Mouse (Mus musculus): ENCODE results near the gene Itgav.
A peak's percentile ranks its signal among the peaks of the same experiment; 100 is the strongest.

The Itgav gene

DNA sequence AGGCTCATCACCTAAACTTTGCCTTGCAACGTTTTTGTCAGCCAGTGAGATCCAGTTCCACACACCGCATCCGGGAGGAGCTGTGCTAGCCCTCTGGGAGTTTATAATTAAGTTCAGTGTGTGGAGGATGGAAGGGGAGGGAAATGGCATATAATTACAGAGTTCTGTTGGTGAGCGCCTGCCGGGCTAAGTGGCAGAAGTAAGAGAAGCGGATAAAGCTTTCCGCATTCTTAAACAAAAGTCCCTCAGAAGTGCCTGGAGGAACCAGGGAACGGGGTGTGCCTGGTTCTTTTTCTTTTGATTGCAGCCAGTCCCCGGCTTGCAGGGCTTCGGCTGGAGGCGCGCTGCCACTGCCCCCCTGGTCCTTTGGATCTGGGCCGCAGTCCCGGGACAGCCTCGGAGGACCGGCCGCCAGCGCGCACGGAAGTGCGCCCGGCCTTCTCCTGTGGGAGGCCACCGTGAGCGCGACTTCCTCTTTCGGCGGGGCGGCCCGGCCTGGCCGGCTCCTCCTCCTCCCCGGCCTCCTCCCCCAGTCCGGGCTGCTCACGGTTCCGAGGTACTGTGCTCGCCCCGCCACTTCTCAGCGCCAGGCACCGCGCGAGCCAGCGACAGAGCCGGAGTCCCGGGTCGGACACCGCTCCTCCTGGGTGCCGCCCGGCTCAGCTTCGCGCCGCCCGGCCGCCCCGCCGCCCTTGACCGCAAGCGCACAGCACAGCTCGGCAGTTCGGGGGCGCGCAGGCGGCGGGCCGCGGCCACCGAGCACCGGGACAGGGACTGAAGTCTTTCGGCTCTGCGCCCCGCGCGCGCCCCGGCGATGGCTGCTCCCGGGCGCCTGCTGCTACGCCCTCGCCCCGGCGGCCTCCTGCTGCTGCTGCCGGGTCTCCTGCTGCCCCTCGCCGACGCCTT is at the start of gene Itgav:
Gene Itgav (plus strand): TSS at position 477 of the 906 bp plus-strand sequence.
- DNase-seq (ENCODE audit: low spot score): peak; percentile 81

DNA sequence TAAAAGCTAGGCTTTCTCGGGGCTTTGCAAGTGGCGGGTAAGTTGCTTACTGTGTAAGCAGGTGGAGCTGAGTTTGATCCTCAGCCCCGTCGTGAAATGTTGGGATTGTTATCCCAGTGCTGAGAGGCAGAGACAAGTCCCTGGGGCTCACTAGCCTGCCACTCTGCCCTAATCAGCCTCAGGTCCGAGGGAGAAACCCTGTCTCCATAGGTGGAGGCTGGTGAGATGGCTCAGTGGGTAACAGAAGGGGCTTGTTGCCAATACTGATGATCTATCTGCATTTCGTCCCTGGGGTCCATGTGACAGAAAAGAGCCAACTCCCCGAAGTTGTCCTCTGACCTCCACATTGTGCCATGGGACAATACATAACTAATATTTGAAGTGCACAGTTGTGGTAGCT is 49.8 kb upstream of the Itgav start:
- DNase-seq (ENCODE audit: low spot score): no peak

DNA sequence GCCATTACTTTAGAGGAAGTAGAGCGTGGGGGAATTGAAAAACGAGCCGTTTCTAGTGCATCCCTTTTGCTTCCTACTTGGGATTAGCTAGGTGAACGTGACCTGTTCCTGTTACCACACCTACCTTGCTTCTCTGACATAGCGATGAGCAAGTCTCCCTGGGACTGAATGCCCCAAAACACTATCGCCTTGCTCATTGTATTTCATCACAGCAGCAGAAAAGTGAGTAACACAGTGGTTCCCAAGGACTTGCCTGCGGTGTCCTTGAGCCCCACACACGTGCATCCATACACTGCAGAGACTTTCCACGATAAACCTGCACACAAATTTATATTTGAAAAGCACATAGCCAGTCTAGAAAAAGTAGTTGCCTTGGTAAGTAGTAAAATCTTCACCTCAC is 49.3 kb upstream of the Itgav start:
- no peak for DNase-seq (ENCODE audit: low spot score)

DNA sequence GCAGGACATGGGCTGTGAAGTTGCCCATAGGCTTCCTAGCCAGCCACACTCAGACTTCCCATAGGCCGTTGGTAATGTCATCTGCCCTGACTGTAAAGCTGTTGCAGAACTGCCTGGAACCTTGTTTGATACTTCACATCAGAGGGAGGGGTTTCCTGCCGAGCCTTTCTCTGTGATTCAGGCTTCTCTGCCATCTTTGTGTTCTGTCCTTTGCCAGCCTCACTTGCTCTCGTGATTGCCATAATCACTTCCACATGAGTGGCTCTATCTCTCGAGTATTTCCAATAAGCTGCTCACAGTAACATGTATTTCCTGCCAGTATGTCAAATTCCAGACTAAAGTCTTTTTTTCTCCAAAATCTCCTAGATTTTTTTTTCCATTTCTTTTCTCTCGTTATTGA is 48.5 kb upstream of the Itgav start:
- no peak for DNase-seq (ENCODE audit: low spot score)

DNA sequence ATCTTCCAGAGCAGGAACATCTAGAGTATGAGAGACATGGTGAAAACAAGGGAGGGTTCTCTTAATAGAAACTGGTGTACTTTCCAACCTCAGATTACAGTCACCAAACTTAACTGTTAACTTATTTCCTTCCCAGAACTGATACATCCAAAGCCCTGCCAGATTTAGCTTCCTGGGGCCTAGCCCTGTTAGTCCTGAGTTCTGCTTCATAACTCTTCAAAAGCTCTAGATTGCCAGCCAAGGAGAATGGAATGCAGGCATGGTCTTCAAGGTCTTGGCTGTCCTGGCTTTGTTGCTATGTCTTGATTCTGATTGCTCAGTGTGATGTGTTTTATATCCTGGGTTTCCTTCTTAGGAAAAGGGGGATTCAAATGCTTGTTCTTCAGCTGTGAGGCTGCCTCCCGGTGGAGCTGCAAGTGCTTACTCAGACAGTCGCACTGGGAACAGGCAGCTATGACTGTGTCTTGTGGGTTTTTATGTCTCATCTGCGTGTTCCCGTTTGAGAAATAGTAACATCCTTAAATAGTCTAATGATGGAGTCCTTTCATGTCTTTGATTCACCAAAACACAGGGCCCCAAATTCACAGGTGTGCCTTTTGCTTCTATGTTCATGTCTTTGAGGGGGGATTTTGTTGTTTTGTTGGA is 47.8 kb upstream of the Itgav start:
- no peak for DNase-seq (ENCODE audit: low spot score)

DNA sequence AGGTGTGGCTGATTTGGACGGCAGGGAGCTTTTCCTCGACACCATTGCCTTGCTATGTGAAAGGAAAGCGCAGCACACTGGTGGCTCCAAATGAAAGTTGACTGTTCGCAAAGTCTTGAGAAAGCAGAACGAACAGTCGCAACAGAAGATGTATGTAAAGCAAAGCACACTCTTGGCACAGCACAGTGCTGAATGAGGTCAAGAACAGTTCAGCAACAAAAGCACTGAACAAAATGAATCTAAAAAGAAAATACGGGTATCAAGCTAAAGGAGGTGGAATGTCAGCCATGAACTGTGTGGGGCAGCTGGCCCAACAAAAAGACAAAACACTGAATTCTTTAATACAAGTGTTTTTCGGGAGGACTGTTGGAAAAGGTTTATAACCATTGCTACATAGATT is 42.9 kb upstream of the Itgav start:
- no peak for DNase-seq (ENCODE audit: low spot score)

DNA sequence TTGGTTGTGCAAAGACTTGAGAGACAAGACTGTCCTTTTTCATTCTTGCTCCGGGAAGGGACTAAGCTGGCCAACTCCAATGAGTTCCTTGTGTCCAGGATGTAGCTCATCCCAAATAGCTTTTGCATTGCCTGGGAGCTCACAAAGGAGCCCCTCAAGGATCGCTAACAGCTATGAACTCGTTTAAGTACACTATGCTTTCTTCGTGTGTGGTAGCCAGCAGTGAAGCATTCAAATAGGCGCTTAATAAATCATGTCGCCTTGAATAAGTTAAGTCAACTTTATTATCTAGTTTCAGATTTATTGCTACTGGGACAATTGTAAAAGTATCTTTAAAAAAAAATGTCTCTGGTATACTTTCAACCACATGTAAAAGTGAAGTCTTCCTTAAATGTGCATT is 42.4 kb upstream of the Itgav start:
- no peak for DNase-seq (ENCODE audit: low spot score)

DNA sequence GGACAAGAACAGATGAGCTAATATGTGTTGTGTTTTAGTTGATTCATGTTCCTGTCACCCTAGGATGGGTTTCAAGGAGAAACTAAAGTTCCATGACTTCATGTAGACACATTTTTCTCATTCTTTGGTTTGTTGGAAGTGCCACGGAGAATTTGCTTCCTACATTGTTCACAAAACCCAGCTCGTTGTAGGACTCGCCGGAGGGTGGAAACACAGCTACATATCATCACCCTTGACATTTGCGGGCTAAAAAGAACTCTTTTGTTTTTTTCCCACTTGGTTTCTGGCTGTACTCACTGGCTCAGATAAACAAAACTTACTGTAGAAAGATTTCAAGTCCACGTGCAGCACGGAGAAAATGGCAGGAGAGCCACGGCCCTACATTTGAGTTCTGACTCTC is 41.9 kb upstream of the Itgav start:
- no peak for DNase-seq (ENCODE audit: low spot score)

DNA sequence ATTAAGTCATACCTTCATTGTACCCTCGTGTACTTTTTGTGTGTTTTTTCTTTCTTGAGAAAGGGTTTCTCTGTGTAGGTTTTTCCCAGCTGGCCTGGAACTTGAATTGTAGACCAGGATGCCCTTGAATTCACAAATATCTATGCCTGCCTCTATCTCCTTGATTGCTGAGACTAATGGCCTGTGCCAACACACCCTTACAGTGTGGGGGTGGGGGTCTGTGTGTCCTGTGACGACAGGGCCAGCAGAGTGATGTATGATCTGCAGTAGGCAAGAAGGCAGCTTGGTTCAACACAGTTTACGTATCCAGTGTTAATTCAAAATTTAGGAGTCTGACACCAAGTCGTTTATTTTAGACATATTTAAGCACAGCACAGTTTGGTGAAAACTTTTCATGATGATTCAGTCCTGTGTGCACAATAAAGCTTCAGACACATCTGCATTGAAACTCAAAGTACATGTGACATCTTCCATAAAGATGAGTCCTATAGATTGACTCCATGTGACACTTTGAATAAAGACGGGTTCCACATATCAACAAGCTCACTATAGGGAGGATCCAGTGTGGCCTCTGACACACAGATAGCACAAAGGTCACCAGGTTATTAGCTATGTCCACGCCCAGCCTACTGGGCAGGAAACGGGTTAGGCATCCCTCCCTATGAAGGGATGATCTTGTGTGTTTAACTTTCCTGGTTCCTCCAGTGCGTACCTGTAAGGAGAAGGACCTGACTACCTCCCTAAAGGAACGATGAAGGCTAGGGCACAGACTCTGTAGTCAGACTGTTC is 40.3 kb upstream of the Itgav start:
- DNase-seq (ENCODE audit: low spot score): no peak

DNA sequence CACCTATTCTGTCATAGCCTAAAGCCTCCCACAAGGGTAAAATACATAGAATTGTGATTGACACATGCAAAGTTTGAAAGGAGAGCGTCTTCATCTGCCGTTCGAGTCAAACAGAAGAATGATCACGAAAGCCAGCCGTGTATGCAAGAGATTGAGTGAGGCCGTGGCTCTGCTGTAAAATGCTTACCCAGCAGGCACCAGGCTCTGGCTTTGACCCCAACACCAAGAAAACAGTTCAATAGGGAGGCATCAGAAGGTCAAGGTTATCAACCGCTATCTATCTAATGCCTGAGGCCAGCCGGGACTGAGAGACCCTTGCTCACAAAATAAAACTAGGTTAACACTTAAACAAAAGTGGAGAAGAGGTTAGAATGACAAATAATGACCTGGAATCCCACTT is 39.5 kb upstream of the Itgav start:
- DNase-seq (ENCODE audit: low spot score): no peak

DNA sequence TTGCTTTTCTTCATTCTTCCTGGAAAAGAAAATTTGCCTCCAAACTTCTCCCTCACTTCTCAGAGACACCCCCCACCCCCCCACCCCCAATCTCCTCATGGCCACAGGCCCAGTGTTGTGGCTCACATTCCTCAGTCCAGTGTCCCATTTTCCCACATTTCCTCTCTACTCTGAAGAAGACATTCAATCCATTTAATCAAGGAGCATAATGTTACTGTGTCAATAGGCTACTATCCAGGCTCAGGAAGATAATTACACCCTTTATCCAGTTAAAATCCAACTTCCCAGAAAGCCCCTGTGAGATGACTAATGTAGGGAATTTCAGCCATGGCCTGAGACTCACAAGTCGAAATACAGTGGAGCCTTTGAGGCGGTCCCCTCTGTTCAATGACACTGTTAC is 33.8 kb upstream of the Itgav start:
- no peak for DNase-seq (ENCODE audit: low spot score)

DNA sequence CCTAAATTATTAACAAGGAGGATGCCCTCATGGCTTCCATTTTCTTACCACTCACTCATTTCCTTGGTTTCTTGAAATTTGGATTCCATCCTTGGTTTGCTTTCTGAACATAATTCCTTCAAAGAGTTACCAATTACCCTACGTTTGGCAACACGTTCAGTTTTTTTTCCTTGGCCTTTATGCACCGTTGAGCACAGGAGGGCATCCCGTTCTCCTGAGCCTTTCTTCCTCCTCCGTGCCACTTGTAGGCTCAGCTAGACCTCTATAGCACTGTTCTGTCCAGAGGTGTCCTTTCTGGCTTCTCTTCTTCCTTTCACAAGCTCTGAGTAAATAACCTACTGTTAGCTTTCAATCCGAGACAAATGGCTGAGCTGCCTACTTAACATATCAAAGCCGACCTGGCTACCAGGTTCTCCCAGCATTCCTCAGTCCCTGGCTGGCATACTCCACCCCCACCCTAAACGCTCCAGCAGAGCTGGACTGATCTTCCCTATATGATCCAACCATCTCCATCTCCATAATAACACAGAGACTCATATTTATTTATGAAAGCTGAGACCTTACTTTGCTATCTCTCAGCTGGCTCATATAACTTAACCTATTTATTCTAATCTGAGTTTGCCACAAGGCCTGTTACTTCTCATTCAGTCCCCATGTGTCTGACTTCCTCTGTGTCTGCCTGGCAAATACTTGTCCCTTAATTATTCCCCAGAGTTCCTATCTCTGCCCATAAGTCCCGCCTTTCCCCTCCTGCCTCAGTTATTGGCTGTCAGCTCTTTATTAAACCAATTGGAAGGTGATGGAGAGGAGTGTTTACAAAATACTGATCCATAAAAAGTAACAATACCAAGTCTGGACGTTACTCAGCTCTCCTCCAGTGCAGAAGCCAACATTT is 31.3 kb upstream of the Itgav start:
- no peak for DNase-seq (ENCODE audit: low spot score)

DNA sequence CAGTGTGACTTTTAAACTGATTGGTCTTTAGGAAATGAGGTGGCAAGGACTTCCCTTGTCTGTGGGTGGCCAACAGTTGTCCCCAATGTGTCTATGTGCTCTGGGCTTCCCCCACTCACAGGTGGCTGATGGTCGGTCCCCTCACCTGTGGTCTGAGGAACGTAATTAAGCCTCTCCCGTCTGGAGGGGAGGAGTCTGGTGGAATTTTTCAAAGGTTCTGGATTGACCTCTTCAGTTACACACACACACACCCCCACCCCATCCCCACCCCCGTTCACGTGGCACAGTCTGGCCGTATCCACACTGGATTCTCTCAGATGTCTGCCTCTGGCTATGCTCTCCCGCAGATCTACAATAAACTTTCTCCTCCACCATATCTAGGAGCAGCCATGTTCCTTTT is 30.1 kb upstream of the Itgav start:
- DNase-seq (ENCODE audit: low spot score): no peak

DNA sequence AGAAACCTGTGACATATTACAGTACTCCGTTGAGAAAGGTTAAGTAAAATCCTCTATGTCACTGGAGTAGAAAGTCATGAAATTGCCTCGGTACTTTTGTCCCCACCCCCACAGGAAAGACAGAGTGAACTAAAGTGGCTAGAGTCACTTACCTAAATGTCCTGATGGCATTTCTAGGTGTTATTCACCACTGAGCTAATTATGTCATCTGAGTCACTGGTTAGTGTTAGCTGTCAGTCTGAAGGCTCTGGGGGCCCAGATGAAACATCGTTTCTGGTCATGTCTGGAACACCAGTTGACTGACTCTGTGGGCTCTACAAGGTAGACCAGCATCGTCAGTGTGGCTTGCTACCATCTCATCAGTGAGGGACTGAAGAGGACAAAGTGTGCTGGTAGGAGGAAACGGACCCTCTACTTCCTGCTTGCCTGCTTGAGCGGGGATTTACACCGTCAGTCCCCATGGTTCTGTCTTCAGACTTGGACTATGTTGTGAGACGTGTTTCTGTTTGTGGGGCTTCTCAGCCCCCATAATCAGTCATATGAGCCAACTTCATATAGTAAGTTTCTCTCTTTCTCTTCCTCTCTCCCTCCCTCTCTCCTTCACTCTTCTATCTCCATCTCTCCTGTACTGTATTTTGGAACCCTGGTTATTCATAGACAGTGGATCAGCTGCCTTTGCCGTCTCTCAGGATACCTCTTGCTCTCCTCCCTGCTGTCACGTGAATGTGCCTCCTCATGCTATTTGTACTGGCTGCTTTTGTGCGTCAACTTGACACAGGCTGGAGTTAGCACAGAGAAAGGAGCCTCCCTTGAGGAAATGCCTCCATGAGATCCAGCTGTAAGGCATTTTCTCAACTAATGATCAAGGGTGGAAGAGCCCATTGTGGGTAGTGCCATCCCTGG is 28.6 kb upstream of the Itgav start:
- DNase-seq (ENCODE audit: low spot score): no peak

DNA sequence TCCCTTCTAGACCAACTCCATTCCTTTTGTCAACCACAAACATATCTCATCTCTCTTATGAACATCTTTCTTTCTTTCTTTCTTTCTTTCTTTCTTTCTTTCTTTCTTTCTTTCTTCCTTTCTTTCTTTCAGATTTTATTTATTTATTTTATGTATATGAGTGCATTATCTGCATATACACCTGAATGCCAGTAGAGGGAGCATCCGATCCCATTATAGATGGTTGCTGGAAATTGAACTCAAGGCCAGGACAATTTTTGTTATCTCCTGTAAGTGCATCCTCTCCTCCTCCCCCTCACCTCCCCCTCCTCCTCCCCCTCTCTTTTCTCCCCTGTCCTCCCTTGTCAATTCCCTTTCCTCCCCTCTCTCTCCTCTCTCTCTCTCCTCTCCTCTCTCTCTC is 25.7 kb upstream of the Itgav start:
- no peak for DNase-seq (ENCODE audit: low spot score)

DNA sequence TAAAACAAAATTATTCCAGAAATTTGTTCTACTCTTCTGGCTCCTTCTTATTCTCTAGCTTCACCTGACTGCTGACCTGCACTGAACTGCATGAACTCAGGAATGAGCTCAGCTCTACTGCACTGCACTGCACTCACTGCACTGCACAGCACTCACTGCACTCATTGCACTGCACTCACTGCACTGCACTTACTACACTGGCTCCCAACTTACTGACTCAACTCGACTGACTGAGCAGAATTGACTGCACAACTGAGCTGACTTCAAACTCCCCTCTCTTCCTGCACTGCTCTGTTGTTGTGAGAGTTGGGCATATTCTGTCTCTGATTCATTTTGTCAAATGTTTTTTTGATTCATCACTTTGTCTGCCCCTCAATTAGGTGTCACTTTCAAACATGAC is 24.9 kb upstream of the Itgav start:
- DNase-seq (ENCODE audit: low spot score): no peak

DNA sequence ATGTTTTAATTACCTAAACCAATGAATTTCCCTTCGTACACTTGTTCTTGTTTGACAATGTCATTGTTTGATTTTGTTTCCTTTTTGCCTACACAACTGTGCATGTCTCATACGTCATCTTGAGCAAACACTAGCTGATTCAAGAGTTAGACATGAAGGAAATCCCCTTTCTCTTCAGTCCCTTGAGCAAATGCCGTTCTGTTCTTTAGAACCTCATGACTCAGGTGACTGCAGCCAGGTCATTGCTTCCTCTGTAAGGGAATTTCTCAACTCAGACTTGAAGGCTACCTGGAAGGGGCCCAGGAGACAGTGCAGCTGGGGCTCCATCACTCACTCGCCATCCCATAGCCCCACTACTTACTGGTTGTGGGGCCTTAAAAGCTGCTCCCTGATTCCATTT is 23.5 kb upstream of the Itgav start:
- DNase-seq (ENCODE audit: low spot score): no peak

DNA sequence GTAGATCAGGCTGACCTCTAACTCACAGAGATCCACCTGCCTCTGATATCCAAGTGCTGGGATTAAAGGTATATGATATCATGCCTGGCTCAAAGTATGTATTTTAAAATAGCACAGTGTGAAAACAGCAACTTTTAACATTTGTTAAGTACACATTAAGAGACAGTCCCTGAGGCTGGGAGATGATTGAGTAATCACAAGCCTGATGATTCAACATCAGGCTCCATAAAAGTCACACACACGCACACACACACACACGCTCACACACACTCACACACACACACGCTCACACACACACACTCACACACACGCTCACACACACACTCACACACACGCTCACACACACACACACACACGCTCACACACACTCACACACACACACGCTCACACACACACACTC is 21.8 kb upstream of the Itgav start:
- no peak for DNase-seq (ENCODE audit: low spot score)

DNA sequence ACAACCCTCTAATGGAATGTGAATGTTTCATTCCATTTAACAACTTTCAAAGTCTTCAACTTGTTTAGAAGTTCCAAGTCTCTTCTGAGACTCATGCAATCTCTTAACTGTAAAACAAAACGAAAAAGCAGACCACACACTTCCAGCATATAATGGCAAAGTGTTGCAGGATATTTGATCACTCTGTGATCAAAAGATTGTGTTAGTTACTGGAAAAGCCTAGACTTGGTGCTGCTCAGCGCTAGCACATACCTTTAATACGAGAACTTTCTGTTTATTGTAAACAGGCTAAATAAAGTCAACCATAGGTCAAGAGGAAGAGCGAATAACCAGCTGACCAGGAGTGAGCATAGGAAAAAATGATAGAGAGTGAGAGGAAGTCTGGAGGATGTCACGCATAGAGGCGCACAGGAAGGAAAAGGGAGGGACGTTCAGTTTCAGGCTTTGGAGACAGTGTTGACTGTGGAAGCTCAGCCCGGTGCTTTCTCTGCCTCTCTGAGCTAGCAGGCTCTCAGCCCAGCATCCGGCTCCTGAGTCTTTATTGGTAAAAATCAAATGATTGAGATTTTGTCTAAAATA is 18.5 kb upstream of the Itgav start:
- DNase-seq (ENCODE audit: low spot score): no peak

DNA sequence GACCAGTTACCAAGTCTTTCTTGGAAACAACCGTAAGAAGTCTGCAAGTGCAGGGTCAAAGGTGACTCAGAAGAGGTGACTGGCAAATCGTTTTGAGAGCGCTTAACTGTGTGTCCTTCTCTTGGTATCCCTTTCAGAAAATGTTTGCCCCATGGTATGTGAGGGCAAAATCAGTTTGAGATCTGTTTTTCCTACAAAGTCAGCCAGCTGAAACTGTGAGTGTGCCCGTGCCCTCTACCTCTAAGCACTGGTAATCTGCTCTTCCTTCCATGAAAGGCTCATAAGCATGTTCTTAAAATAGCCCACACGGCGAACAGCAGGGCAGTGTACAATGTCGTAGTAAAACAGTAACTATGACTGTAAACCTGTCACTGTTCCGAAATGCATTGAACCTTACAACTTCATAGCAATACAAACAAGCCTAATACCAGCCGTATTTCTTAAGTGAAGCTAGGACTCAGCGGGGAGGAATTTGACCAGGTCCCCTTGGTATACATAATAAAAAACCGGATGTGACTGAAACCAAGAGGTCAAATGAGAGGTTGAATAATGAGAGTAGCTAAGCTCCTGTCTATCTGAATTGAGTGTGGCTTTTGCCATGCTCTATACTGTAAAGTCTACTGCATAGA is 14.2 kb upstream of the Itgav start:
- DNase-seq (ENCODE audit: low spot score): no peak

All from urinary bladder, postnatal 10 days (tissue).